Mouse (Mus musculus) bone marrow, adult 2 months (tissue): Measurements from ENCODE around the gene Hivep1. TPM values are rescaled to one million over a fixed set of nuclear protein-coding genes. Genes with fewer than 3 reads are reported as not detected.

ENCODE experiments used
- H3K27ac ChIP-seq: fragments of 200-500 bp; 2 replicates; pipeline ENCODE4 v1.5.1; 2012; ENCODE audit warnings: low read depth, mild to moderate bottlenecking, control low read depth, inconsistent platforms, low read length; ENCODE audit not compliant: control insufficient read depth, poor library complexity, insufficient read depth
- H3K4me1 ChIP-seq: fragments of 200-500 bp; 2 replicates; pipeline ENCODE4 v1.6.1; 2011; ENCODE audit warnings: low read length; ENCODE audit not compliant: control insufficient read depth, insufficient read depth
- H3K4me3 ChIP-seq: fragments of 200-500 bp; replicated peaks from 2 replicates; pipeline ENCODE3; 2011; ENCODE audit warnings: mild to moderate bottlenecking, low read depth, low read length, control low read depth; ENCODE audit not compliant: control insufficient read depth
- CTCF ChIP-seq: fragments of 200-500 bp; IDR thresholded peaks from 2 replicates; pipeline ENCODE4 v1.5.1; 2011; ENCODE audit warnings: low read length, control low read depth; ENCODE audit not compliant: control insufficient read depth, insufficient read depth
- POLR2A ChIP-seq: fragments of 200-500 bp; IDR thresholded peaks from 2 replicates; pipeline ENCODE4 v1.6.1; 2011; ENCODE audit warnings: low read depth, mild to moderate bottlenecking, control low read depth, low read length, borderline replicate concordance; ENCODE audit not compliant: control insufficient read depth
- WGBS: fragments of 180-500 bp; shearing (Covaris S2); methylation state at CpG from one replicate; pipeline ENCODE4 v1.1.7; 2018; 5-methylcytosine and 5-hydroxymethylcytosine counted together
- polyA plus RNA-seq: library from polyadenylated mRNA; stranded (reverse); fragments of >200 nt; gene quantifications from 2 replicates; pipeline ENCODE4 v1.2.4, GENCODE M21; 2011; ENCODE audit warnings: low replicate concordance; ENCODE audit not compliant: missing spikeins, insufficient read depth, insufficient read length

The Hivep1 gene
- polyA plus RNA-seq, 1 experiment, result 7.9 TPM

- H3K4me3 ChIP-seq, result peak overlapping the region; percentile 91
- under 1% methylated on average over 10 of the region's 10 CpGs for WGBS
- TF ChIP-seq CTCF (no peak), POLR2A (no peak)
- H3K4me1 ChIP-seq, result peaks cover 5% of the 10 kb centered on the region; the same call in 1 of the 2 replicates
- H3K27ac ChIP-seq, result peak overlapping the region; percentile 97
Measured at GRCm38 (mm10) chr13:42050880-42051201, 980 bp upstream of the Hivep1 start.

GRCm38 (mm10) chr13:42051202-42051906, 467 bp upstream of the Hivep1 start:
- Histone ChIP-seq H3K4me3 (peak overlapping the region; percentile 91), H3K4me1 (peaks cover 5% of the 10 kb centered on the region; the same call in 1 of the 2 replicates), H3K27ac (peak overlapping the region; percentile 97)
- WGBS, result under 1% methylated on average over 23 of the region's 51 CpGs
- TF ChIP-seq CTCF, result no peak
- peak; percentile 8; the same call in 1 of the 2 replicates for TF ChIP-seq POLR2A

- H3K27ac ChIP-seq, result peak overlapping the region; percentile 96
- peaks cover 6% of the 10 kb centered on the region for H3K4me1 ChIP-seq
- under 1% methylated on average over 41 of the region's 41 CpGs for WGBS
- peak overlapping the region; percentile 83 for H3K4me3 ChIP-seq
- TF ChIP-seq CTCF (0 out of 2 replicates have a peak, but pooled peaks have one; percentile 3), POLR2A (no peak)
Measured at GRCm38 (mm10) chr13:42052696-42053541, 1.1 kb downstream of the Hivep1 start.

GRCm38 (mm10) chr13:42053656-42054055, 1.8 kb downstream of the Hivep1 start:
- WGBS, result 5% methylated on average over 2 of the region's 2 CpGs
- TF ChIP-seq POLR2A, result no peak
- TF ChIP-seq CTCF, result no peak
- peaks cover 6% of the 10 kb centered on the region for H3K4me1 ChIP-seq
- no peak overlapping the region for H3K27ac ChIP-seq
- H3K4me3 ChIP-seq, result no peak overlapping the region

- 27% methylated on average over 3 of the region's 3 CpGs for WGBS
- no peak overlapping the region for H3K27ac ChIP-seq
- H3K4me1 ChIP-seq, result peaks cover 6% of the 10 kb centered on the region
- no peak overlapping the region for H3K4me3 ChIP-seq
- TF ChIP-seq POLR2A (no peak), CTCF (no peak)
Measured at GRCm38 (mm10) chr13:42054138-42054537, 2.3 kb downstream of the Hivep1 start.

GRCm38 (mm10) chr13:42056712-42057332, 5.0 kb downstream of the Hivep1 start:
- WGBS, result 62% methylated on average over 2 of the region's 2 CpGs
- no peak for TF ChIP-seq CTCF
- no peak for TF ChIP-seq POLR2A
- H3K4me1 ChIP-seq, result peaks cover 10% of the 10 kb centered on the region
- no peak overlapping the region for H3K4me3 ChIP-seq
- no peak overlapping the region for H3K27ac ChIP-seq

- no peak overlapping the region for H3K4me3 ChIP-seq
- H3K4me1 ChIP-seq, result peaks cover 11% of the 10 kb centered on the region
- WGBS, result 13% methylated on average over 10 of the region's 10 CpGs
- H3K27ac ChIP-seq, result peak overlapping the region; percentile 5; the same call in 1 of the 2 replicates
- TF ChIP-seq CTCF (no peak), POLR2A (no peak)
Measured at GRCm38 (mm10) chr13:42060846-42061630, 9.2 kb downstream of the Hivep1 start.

GRCm38 (mm10) chr13:42064257-42064656, 12.4 kb downstream of the Hivep1 start:
- H3K4me1 ChIP-seq, result peaks cover 10% of the 10 kb centered on the region
- TF ChIP-seq CTCF, result no peak
- no peak for TF ChIP-seq POLR2A
- no peak overlapping the region for H3K4me3 ChIP-seq
- H3K27ac ChIP-seq, result peak overlapping the region; percentile 26; the same call in 1 of the 2 replicates
